Mouse (Mus musculus): ENCODE measurements at regions not wholly inside any gene's neighbourhood (a gene's known extent, or its start where the extent isn't known, plus 50 kb on each side); places are given as distances from the start of the nearest gene placed in this dataset.

DNA sequence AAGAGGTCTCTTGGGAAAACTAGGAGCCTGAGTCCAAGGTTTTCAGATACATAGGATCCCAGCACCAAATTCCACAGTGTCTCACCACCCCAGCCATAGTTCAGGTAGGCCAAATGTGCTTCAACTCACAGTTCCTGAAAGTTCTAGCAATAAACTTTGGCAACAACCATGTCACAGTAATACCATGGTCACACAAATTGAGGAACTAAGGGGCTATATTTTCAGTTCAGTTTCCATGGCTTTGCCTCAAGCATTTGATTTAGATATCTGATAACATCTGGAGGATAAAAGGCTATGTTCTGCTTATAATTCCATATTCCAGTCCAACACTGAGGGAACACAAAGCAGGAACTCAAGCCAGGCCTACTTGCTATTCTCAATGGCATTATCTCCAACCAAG, 256.2 kb upstream of the Erbb4 start:
- DNase-seq = no peak
- Histone ChIP-seq H3K4me3 (no peak overlapping the region), H3K27ac (no peak overlapping the region)
- intact Hi-C loops (cut with DNase I) = no loop called here
- TF ChIP-seq CTCF (IDR thresholded peaks at IDR 0.05) = no peak

DNA sequence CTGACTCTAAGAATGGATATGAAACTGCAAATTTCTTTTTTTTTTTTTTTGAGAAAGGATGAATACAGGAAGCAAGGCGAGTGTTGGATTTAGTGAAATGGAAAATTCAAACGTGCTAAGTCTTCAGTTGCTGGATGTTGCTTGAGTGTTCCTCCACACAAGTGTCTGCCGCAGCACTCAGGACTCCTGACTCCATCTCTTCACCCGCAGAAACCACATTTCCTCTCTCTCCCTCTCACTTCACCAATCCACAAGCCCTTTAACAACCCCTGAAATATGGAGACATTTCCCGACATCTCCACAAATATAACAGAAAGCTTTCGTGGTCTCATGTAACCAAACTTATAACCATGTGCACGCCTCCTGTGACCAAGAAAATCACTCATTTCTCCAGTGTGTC, 249.7 kb upstream of the Erbb4 start:
- intact Hi-C loops (cut with DNase I) = no loop called here
- DNase-seq = no peak

DNA sequence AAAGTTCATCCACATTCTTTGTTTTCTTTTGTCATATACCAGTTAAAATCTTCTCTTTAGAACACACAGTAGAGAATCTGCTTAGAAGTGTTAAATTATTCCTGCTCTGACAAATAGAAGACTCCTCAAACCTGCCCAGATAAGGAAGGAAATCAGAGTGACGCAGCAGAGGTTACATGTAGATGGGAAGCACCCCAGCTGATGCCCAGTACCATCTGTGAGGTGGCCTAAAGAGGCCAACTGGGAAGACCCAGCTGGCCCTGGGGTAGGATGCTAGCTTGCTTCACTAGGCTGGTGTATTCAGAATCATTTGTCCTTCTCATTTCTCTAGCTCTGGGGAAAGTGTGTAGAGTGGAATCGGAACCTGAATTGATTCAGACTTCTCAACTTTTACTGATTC, 242.6 kb upstream of the Erbb4 start:
- no peak for DNase-seq
- Histone ChIP-seq H3K27ac (no peak overlapping the region), H3K4me3 (no peak overlapping the region)
- intact Hi-C loops (cut with DNase I) = no loop called here
- no peak for TF ChIP-seq CTCF (IDR thresholded peaks at IDR 0.05)

More for the DNA sequence above, 249.7 kb upstream of the Erbb4 start:
- Histone ChIP-seq H3K27ac (no peak overlapping the region), H3K4me3 (no peak overlapping the region)
- no peak for TF ChIP-seq CTCF (IDR thresholded peaks at IDR 0.05)

DNA sequence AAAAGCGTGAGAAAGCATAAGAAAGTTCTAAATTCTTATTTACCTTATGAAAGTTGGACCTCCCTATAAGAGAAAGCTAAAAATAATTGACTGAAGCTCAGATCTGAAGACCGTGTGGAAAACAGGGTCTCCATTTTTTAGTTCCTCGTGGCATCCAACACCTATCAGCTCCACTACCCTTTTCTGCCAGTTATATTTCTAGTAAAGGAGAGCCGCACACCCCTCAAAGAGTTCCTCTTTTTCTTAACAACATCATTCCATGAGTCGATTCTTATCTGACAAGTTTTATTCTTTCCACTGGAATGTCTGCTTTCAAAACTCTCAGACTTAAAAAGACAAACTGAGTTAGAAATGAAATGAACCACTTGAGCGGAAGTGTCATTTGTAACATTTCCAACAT, 242.0 kb upstream of the Erbb4 start:
- no peak for DNase-seq
- H3K27ac ChIP-seq = no peak overlapping the region
- intact Hi-C loops (cut with DNase I) = no loop called here
- no peak for TF ChIP-seq CTCF (IDR thresholded peaks at IDR 0.05)
- H3K4me3 ChIP-seq = no peak overlapping the region

DNA sequence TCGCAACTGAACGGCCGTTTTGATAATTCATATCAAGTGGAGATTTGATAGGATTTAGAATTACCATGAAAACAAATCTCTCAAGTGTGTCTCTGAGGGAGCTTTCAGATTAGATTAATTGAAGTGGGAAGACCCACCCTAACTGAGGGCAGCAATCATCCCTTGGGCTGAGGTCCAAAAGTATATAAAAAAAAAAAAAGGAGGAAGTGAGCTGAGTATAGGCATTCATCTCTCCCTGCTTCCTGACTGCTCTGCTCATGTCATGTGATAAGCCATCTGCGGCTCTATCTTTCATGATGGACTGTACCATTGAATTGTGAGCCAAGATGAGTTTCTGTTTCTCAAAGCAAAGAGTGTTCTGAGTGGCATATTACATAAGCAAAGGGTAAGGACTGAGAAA, 234.2 kb upstream of the Erbb4 start:
- DNase-seq = no peak
- H3K4me3 ChIP-seq = no peak overlapping the region
- intact Hi-C loops (cut with DNase I) = no loop called here
- H3K27ac ChIP-seq = no peak overlapping the region
- no peak for TF ChIP-seq CTCF (IDR thresholded peaks at IDR 0.05)

DNA sequence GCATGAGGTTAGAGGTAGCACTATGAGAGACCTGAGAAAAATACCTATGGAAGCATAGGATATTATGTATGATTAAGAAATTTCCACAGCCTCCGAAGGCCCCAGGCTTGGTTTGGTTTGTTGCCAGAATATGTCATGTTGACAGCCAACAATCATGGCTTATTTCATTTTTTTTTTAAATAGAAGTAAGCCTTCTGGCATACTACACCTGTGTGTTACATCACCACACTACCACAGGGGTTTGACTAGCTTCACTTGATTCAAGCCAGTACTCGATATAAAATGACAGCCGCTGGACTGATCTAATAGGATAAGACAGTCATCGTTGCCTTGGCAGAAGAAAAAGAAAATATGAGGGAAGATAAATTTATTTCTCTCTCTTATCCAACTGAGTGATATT, 232.6 kb upstream of the Erbb4 start:
- intact Hi-C loops (cut with DNase I) = no loop called here
- Histone ChIP-seq H3K27ac (no peak overlapping the region), H3K4me3 (no peak overlapping the region)
- no peak for TF ChIP-seq CTCF (IDR thresholded peaks at IDR 0.05)
- DNase-seq = no peak

DNA sequence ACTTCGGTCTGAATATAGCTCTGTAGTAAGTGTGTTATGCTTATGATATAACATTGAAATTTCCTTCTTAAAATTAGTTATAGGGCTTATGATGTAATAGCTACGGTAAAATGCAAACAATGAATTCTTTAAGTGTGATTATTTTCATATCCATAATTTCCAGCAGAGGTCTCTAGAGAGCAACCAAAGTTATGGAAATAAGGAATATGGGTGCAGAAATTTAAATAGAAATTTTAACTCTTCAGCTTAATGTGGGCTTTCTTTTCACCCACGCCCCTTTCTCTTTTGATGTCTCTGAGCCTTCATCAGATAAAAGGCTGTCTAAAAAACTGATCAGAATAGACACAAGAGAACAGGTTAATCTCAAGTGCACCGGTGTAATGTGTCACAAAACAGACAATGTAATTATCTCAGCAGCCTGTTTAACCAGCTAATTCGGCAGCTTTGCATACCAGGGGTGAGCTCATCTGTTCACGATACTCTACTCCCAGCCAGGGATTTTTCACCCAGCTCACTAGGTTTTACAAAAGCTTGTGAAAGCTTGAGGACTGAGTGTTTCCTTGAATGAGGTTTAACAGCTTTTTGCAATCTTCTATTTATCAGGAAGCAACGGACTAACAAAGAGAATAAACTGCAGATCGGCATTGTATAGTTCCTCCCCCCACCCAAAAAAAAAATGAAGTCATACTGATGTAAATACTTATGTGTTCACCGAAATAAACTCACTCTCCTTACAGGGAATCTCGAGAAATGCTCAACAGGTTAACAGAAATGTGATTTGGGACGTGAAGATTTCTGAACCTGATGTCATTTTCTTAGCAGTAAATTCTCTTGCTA, 223.8 kb upstream of the Erbb4 start:
- intact Hi-C loops (cut with DNase I) = loop anchor here (1.0 to 10.0 kb wide), 2 partner anchors 87 to 358 kb away; no protein-coding TSS in a partner anchor
- no peak overlapping the region for H3K27ac ChIP-seq
- peak; percentile 61 for TF ChIP-seq CTCF (IDR thresholded peaks at IDR 0.05)

DNA sequence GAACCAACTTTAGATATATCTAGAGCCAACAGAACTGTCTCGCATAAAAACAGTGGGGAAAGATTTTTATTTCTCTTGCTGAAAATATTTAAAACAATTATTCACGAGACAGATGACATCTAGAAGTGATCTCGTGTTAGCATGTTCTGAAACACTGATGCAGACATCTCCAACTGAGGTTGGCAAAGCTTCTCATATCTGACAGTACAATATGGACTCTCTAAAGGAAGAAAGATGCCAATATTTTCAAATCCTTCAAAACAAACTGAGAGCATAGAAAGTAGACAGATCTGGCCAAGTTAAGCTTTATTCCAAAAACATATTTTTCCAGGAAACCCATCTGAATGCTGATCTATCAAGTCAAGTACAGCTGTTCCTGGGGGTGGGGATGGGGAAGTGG, 221.5 kb upstream of the Erbb4 start:
- intact Hi-C loops (cut with DNase I) = no loop called here
- DNase-seq = no peak
- TF ChIP-seq CTCF (IDR thresholded peaks at IDR 0.05) = no peak
- H3K27ac ChIP-seq = no peak overlapping the region
- H3K4me3 ChIP-seq = no peak overlapping the region

More for the DNA sequence above, 223.8 kb upstream of the Erbb4 start:
- H3K4me3 ChIP-seq = no peak overlapping the region
- no peak for DNase-seq

DNA sequence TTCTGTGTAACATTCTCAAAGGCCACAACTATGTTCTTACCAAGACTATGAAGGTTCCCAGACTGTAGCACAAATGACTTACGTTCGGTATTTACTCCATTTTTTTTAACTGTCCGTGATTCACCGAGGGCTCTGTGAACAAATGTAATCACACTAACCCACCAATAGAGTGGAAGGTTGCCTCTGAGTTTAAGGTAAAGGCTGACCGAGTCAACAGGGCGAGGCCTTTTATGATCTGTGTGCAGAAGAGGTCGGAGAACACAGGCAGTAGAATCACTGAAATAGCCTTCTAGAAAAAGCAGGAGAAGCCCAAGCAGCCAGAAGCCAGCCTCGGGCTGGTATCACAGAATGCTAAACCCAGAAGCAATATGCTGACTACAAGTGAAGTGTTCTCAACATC, 218.9 kb upstream of the Erbb4 start:
- no peak for DNase-seq
- intact Hi-C loops (cut with DNase I) = no loop called here
- TF ChIP-seq CTCF (IDR thresholded peaks at IDR 0.05) = no peak
- no peak overlapping the region; the same call in 1 of the 2 replicates for H3K27ac ChIP-seq
- no peak overlapping the region for H3K4me3 ChIP-seq

DNA sequence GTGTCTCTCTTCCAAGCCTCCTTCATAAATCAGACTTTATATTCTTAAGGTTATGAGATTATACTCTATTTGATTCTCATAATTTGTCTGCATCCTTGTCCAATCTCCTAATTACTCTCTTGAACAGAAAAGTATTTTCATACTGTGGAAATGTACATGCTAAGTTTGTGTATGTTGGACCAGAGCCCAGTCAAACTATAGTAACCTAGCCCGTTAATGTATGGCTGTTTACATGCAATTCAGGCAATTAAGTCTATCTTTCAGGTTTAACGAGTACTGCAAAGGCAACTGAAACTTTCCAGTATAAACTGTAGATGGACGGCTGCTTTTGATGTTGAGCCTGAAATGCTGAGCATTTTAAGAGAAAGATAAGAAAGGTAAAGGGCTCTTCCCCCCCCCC, 211.7 kb upstream of the Erbb4 start:
- no peak overlapping the region for H3K27ac ChIP-seq
- no peak overlapping the region for H3K4me3 ChIP-seq
- intact Hi-C loops (cut with DNase I) = no loop called here
- no peak for TF ChIP-seq CTCF (IDR thresholded peaks at IDR 0.05)
- no peak for DNase-seq

DNA sequence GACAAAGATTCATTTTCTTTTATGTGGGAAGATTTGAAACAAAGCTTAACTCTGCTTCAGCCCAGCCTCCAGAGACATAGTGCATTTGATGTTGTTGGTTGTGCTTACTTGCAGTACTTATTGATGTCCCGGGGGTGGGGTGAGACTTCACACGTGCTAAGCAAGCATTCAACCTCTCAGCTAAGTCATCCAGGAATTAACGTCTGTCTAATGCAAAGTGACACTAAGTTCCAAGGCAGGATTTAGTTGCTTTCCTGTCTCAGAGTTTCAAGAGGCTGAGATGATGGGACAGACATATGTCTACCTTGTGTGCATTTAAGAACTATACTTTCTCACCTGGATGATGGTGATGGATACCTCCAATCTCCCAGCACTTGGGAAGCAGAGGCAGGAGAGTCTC, 189.0 kb upstream of the Erbb4 start:
- intact Hi-C loops (cut with DNase I) = no loop called here
- H3K4me3 ChIP-seq = no peak overlapping the region
- no peak for TF ChIP-seq CTCF (IDR thresholded peaks at IDR 0.05)
- no peak overlapping the region for H3K27ac ChIP-seq
- no peak for DNase-seq

DNA sequence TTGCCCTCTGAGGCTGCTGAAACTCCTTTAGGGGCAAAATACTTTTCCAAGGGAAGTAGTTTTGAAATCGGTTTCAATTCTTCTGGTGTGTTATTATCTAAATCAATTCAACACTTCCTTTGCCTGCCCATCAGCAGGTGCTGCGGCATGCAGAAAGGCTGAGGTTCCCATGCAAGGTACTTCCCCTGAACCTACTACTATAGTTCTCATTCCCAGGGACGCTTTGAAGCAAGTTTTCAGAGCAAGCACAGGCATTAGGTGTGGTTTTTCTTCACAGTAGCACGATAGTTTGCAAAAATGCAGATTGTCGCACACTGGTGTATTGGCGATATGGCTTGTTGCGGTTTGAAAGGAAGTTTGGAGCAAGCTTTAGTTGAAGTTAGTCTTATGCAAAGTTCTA, 183.5 kb upstream of the Erbb4 start:
- TF ChIP-seq CTCF (IDR thresholded peaks at IDR 0.05) = no peak
- Histone ChIP-seq H3K4me3 (no peak overlapping the region), H3K27ac (no peak overlapping the region)
- DNase-seq = no peak
- intact Hi-C loops (cut with DNase I) = no loop called here

DNA sequence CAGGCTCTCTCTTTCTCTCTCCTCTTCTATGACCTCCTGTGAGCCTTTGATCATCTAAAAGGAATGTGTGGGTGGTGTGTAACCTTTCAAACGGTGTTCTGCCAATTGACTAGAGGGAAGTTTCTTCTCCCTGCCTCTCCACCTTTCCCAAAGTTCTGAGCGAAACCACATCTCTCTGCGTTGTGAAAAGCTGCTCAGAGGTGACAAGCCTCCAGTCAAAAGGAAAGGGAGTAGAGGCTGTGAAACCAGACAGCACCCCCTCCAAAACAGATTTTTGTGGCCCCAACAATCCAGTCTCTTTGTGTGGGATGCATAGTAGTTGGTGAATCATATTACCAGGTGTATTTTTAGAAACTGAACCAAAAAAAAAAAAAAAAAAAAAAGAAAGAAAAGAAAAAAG, 178.5 kb upstream of the Erbb4 start:
- no peak for DNase-seq
- H3K4me3 ChIP-seq = no peak overlapping the region
- no peak overlapping the region for H3K27ac ChIP-seq
- intact Hi-C loops (cut with DNase I) = no loop called here
- TF ChIP-seq CTCF (IDR thresholded peaks at IDR 0.05) = no peak

DNA sequence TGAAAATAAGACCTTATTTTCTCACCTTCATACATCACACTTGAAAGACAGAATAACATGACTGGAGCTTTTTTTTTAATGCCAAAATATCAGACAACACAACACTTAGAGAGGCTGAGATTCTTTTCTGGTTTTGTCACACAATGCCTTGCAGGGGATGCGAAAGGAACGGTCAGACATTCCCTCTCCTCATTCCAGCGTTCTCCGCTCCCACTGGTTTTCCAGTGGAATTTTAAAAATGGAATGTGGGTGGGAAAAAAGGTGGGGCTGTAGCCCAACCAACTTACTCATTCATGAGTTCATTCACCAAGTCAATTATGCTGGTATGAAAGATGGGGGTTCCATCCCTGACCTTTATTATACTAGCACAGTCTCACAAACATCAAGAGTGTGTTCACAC, 169.6 kb upstream of the Erbb4 start:
- no peak overlapping the region for H3K4me3 ChIP-seq
- no peak overlapping the region for H3K27ac ChIP-seq
- intact Hi-C loops (cut with DNase I) = no loop called here
- no peak for DNase-seq
- no peak for TF ChIP-seq CTCF (IDR thresholded peaks at IDR 0.05)

Measured in gastrocnemius, adult 2 months (tissue).